25 mouse cellular contexts compared by ENCODE assay signal in the genomic region with DNA sequence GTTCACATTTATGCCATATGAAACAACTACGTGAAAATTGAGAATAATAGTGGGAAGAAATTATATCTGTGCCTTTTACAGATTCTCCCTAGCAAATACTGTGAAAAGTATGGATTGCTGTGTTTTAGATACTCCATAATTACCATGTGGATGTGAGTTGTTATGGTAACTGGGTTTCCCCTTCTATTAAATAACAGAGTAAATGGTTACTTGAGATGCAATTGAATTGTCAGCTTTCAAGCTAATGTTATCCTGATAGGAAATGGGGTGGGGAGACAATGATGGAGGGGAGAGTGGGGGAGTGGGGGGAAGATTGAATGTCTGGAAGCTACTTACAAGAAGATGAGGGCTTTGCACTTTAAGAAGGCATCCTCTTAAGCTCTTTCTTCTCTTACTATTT.
A peak's percentile ranks its signal among the peaks of the same experiment; 100 is the strongest.
DNase-seq lines count a peak whose midpoint lies in the region; ATAC-seq and TF ChIP-seq lines count a peak whose summit lies in the region.
"Had no signal": no experiment of that assay in that cellular context is flagged by ENCODE, and none has a peak within 500 bp of the region (broad histone marks: within the 10 kb centered on the region; RNA-seq: fewer than 3 reads in every experiment).

No protein-coding gene starts in this region.

- TF ChIP-seq CTCF in brain, embryonic 14.5 days (IDR thresholded peaks at IDR 0.05; ENCODE audit: borderline replicate concordance, extremely low read depth, insufficient read depth, insufficient read length) = no peak
- no peak for TF ChIP-seq CTCF in lung, adult 2 months (IDR thresholded peaks at IDR 0.05; ENCODE audit: insufficient read depth, low read length)

- no peak overlapping the region for H3K4me3 ChIP-seq in forebrain, embryonic 12.5 days (replicated peaks)
- no peak overlapping the region for H3K4me3 ChIP-seq in forebrain, embryonic 11.5 days (ENCODE audit: low read depth, low read length)
- no peak overlapping the region for H3K4me3 ChIP-seq in forebrain, embryonic 16.5 days (replicated peaks; ENCODE audit: low read length)
- H3K4me3 ChIP-seq in lung, adult 2 months (replicated peaks; ENCODE audit: extremely low read depth, low read depth, low read length) = no peak overlapping the region
- no peak overlapping the region for H3K4me3 ChIP-seq in midbrain, embryonic 15.5 days
- H3K4me3 ChIP-seq: embryonic facial prominence, embryonic 13.5 days; erythroblast, embryonic 14.5 days; gastrocnemius, adult 2 months; hindbrain, embryonic 12.5 days; hindbrain, embryonic 15.5 days had no signal

- H3K4me1 ChIP-seq in forebrain, embryonic 12.5 days = no peaks in the 10 kb centered on the region
- H3K4me1 ChIP-seq in forebrain, embryonic 11.5 days (replicated peaks; ENCODE audit: control insufficient read depth, insufficient read depth, low read length) = no peaks in the 10 kb centered on the region
- no peaks in the 10 kb centered on the region for H3K4me1 ChIP-seq in forebrain, embryonic 16.5 days (replicated peaks; ENCODE audit: control insufficient read depth, insufficient read depth, low read length)
- no peaks in the 10 kb centered on the region for H3K4me1 ChIP-seq in lung, adult 2 months (ENCODE audit: control insufficient read depth, insufficient read depth, low read length)
- no peaks in the 10 kb centered on the region for H3K4me1 ChIP-seq in midbrain, embryonic 15.5 days
- H3K4me1 ChIP-seq: embryonic facial prominence, embryonic 13.5 days; hindbrain, embryonic 12.5 days; hindbrain, embryonic 15.5 days had no signal

- no peaks in the 10 kb centered on the region for H3K27me3 ChIP-seq in forebrain, embryonic 12.5 days
- H3K27me3 ChIP-seq in forebrain, embryonic 11.5 days (ENCODE audit: control insufficient read depth, insufficient read depth, low read length) = no peaks in the 10 kb centered on the region
- H3K27me3 ChIP-seq in forebrain, embryonic 16.5 days (replicated peaks; ENCODE audit: control insufficient read depth, insufficient read depth, low read length) = no peaks in the 10 kb centered on the region
- no peaks in the 10 kb centered on the region for H3K27me3 ChIP-seq in midbrain, embryonic 15.5 days (replicated peaks)
- H3K27me3 ChIP-seq: CH12.LX; embryonic facial prominence, embryonic 13.5 days; hindbrain, embryonic 12.5 days; hindbrain, embryonic 15.5 days; Patski had no signal

- H3K9me3 ChIP-seq in forebrain, embryonic 12.5 days = no peaks in the 10 kb centered on the region
- H3K9me3 ChIP-seq in forebrain, embryonic 11.5 days (ENCODE audit: control insufficient read depth, low read length) = no peaks in the 10 kb centered on the region
- H3K9me3 ChIP-seq in forebrain, embryonic 16.5 days (ENCODE audit: control insufficient read depth, low read length) = no peaks in the 10 kb centered on the region
- H3K9me3 ChIP-seq in midbrain, embryonic 15.5 days = no peaks in the 10 kb centered on the region
- H3K9me3 ChIP-seq: embryonic facial prominence, embryonic 13.5 days; G1E; hindbrain, embryonic 12.5 days; hindbrain, embryonic 15.5 days had no signal

- WGBS in forebrain, embryonic 12.5 days = 74% methylated on average over 1 of the region's 1 CpGs
- WGBS in forebrain, embryonic 11.5 days = 79% methylated on average over 1 of the region's 1 CpGs
- WGBS in forebrain, embryonic 16.5 days = 56% methylated on average over 1 of the region's 1 CpGs
- 93% methylated on average over 1 of the region's 1 CpGs for WGBS in lung, adult 2 months
- WGBS in midbrain, embryonic 15.5 days = 67% methylated on average over 1 of the region's 1 CpGs

- DNase-seq in forebrain, embryonic 11.5 days (ENCODE audit: low spot score) = no peak
- DNase-seq in brain, embryonic 14.5 days (ENCODE audit: low read depth) = peak; percentile 78
- no peak for DNase-seq in lung, adult 2 months
- DNase-seq: adrenal gland, postnatal 10 days; adrenal gland, postnatal 36 days; B cell, adult 2 months; cerebellum, adult 18-20 months; cerebellum, adult 9-10 months; cerebellum, postnatal 14 days; gastrocnemius, adult 2 months; gastrocnemius, postnatal 14 days; heart, adult 11 months; kidney, adult 2 months had no signal

- H3K36me3 ChIP-seq in forebrain, embryonic 12.5 days (replicated peaks) = no peaks in the 10 kb centered on the region
- no peaks in the 10 kb centered on the region for H3K36me3 ChIP-seq in forebrain, embryonic 11.5 days (ENCODE audit: control insufficient read depth, insufficient read depth, low read length)
- no peaks in the 10 kb centered on the region for H3K36me3 ChIP-seq in forebrain, embryonic 16.5 days (ENCODE audit: control insufficient read depth, insufficient read depth)
- no peaks in the 10 kb centered on the region for H3K36me3 ChIP-seq in midbrain, embryonic 15.5 days (replicated peaks)
- H3K36me3 ChIP-seq: embryonic facial prominence, embryonic 13.5 days; hindbrain, embryonic 12.5 days; hindbrain, embryonic 15.5 days had no signal

- no peak for TF ChIP-seq POLR2A in brain, embryonic 14.5 days (IDR thresholded peaks at IDR 0.05; ENCODE audit: borderline replicate concordance, extremely low read depth, insufficient read depth, insufficient read length, poor library complexity, severe bottlenecking)
- TF ChIP-seq POLR2A in lung, adult 2 months (IDR thresholded peaks at IDR 0.05; ENCODE audit: borderline replicate concordance, extremely low read depth, low read depth, low read length) = no peak

- H3K4me2 ChIP-seq in forebrain, embryonic 12.5 days = no peak overlapping the region
- no peak overlapping the region for H3K4me2 ChIP-seq in forebrain, embryonic 11.5 days (ENCODE audit: low read depth, low read length, severe bottlenecking)
- no peak overlapping the region for H3K4me2 ChIP-seq in forebrain, embryonic 16.5 days (ENCODE audit: low read length)
- no peak overlapping the region for H3K4me2 ChIP-seq in midbrain, embryonic 15.5 days
- H3K4me2 ChIP-seq: embryonic facial prominence, embryonic 13.5 days; heart, embryonic 11.5 days; hindbrain, embryonic 12.5 days; hindbrain, embryonic 15.5 days had no signal

- no peak overlapping the region for H3K27ac ChIP-seq in forebrain, embryonic 12.5 days
- H3K27ac ChIP-seq in forebrain, embryonic 11.5 days (ENCODE audit: low read depth, low read length) = no peak overlapping the region
- no peak overlapping the region; the same call in 1 of the 2 replicates for H3K27ac ChIP-seq in forebrain, embryonic 16.5 days (ENCODE audit: low read length)
- H3K27ac ChIP-seq in midbrain, embryonic 15.5 days = no peak overlapping the region
- H3K27ac ChIP-seq: embryonic facial prominence, embryonic 13.5 days; gastrocnemius, adult 2 months; hindbrain, embryonic 12.5 days; hindbrain, embryonic 15.5 days had no signal

- peak; percentile 61; the same call in 1 of the 2 replicates for ATAC-seq in forebrain, embryonic 12.5 days (ENCODE audit: low FRiP score)
- ATAC-seq in forebrain, embryonic 11.5 days (replicated peaks; ENCODE audit: low FRiP score) = no peak
- peak; percentile 95 for ATAC-seq in forebrain, embryonic 16.5 days
- ATAC-seq in midbrain, embryonic 15.5 days (replicated peaks) = no peak
- ATAC-seq: intestine, postnatal 0 days; Patski had no signal

- H3K9ac ChIP-seq in forebrain, embryonic 12.5 days = no peak overlapping the region
- no peak overlapping the region for H3K9ac ChIP-seq in forebrain, embryonic 11.5 days (ENCODE audit: low read length)
- no peak overlapping the region for H3K9ac ChIP-seq in forebrain, embryonic 16.5 days (replicated peaks; ENCODE audit: low read depth, low read length)
- no peak overlapping the region for H3K9ac ChIP-seq in midbrain, embryonic 15.5 days
- H3K9ac ChIP-seq: embryonic facial prominence, embryonic 13.5 days; hindbrain, embryonic 12.5 days; hindbrain, embryonic 15.5 days had no signal

Comparison
In these comparisons a context has a peak if more than half of its experiments do, and no peak if none do; other contexts are left out.
1. ATAC-seq: peak in forebrain, embryonic 12.5 days (single experiment) and forebrain, embryonic 16.5 days (single experiment); none in forebrain, embryonic 11.5 days (single experiment) and midbrain, embryonic 15.5 days (single experiment).